Mouse (Mus musculus) forebrain, embryonic 15.5 days (tissue): ENCODE measurements around the gene Arhgap35. TPM values are rescaled to one million over a fixed set of nuclear protein-coding genes. Genes with fewer than 3 reads are reported as not detected.

Experiments
- ATAC-seq: fragments of 200-750 bp; cut with Nextera tagmentation; replicated peaks from 2 replicates; pipeline ENCODE4 v1.8.0; 2017; ENCODE audit warnings: mild to moderate bottlenecking, moderate TSS enrichment, moderate library complexity
- H3K27ac ChIP-seq: fragments of 300-500 bp; sonication (generic); replicated peaks from 2 replicates; pipeline ENCODE4 v1.5.1; 2015; ENCODE audit warnings: mild to moderate bottlenecking, inconsistent platforms
- H3K27me3 ChIP-seq: fragments of 300-500 bp; sonication (generic); 2 replicates; pipeline ENCODE4 v1.6.1; 2015; ENCODE audit warnings: inconsistent platforms
- H3K36me3 ChIP-seq: fragments of 300-500 bp; sonication (generic); 2 replicates; pipeline ENCODE4 v1.6.1; 2015; ENCODE audit warnings: mild to moderate bottlenecking, inconsistent platforms
- H3K4me1 ChIP-seq: fragments of 300-500 bp; sonication (generic); 2 replicates; pipeline ENCODE4 v1.6.1; 2015; ENCODE audit warnings: inconsistent platforms
- H3K4me2 ChIP-seq: fragments of 300-500 bp; sonication (generic); replicated peaks from 2 replicates; pipeline ENCODE4 v1.6.1; 2015; ENCODE audit warnings: mild to moderate bottlenecking, inconsistent platforms
- H3K4me3 ChIP-seq: fragments of 300-500 bp; sonication (generic); 2 replicates; pipeline ENCODE4 v1.5.1; 2015; ENCODE audit warnings: mild to moderate bottlenecking, inconsistent platforms
- H3K9ac ChIP-seq: fragments of 300-500 bp; sonication (generic); replicated peaks from 2 replicates; pipeline ENCODE4 v1.6.1; 2015; ENCODE audit warnings: mild to moderate bottlenecking, inconsistent platforms
- H3K9me3 ChIP-seq: fragments of 300-500 bp; sonication (generic); 2 replicates; pipeline ENCODE4 v1.6.1; 2016; ENCODE audit warnings: inconsistent platforms
- WGBS: fragments of 180-500 bp; shearing (Covaris S2); methylation state at CpG from one replicate; pipeline ENCODE4 v1.1.7; 2015; ENCODE audit warnings: mixed read lengths; 5-methylcytosine and 5-hydroxymethylcytosine counted together
- polyA plus RNA-seq: library from polyadenylated mRNA; unstranded; fragments of >200 nt; fragmentation: Nextera tagmentation; extraction: Ambion mirVana; gene quantifications from 2 replicates; pipeline ENCODE4 v1.2.1, GENCODE M21; 2015

The Arhgap35 gene
- polyA plus RNA-seq, 1 experiment from 2014 or later: 38.9 TPM

GRCm38 (mm10) chr7:16475321-16475720, 139.5 kb downstream of the Arhgap35 start:
- 3% methylated on average over 23 of the region's 23 CpGs for WGBS
- 0 out of 2 replicates have a peak overlapping the region, but pooled peaks have one; percentile 18 for H3K9ac ChIP-seq

GRCm38 (mm10) chr7:16474445-16474844, 140.3 kb downstream of the Arhgap35 start:
- peak overlapping the region; percentile 14; the same call in 1 of the 2 replicates for H3K4me3 ChIP-seq
- peak overlapping the region; percentile 20; the same call in 1 of the 2 replicates for H3K4me2 ChIP-seq

More at GRCm38 (mm10) chr7:16475321-16475720, 139.5 kb downstream of the Arhgap35 start:
- Histone ChIP-seq H3K4me1 (peaks cover 29% of the 10 kb centered on the region), H3K9me3 (no peaks in the 10 kb centered on the region), H3K27ac (no peak overlapping the region), H3K36me3 (no peaks in the 10 kb centered on the region), H3K27me3 (peaks cover 56% of the 10 kb centered on the region), H3K4me3 (peak overlapping the region; percentile 37), H3K4me2 (peak overlapping the region; percentile 45)
- ATAC-seq: no peak

GRCm38 (mm10) chr7:16473847-16474246, 140.9 kb downstream of the Arhgap35 start:
- WGBS: 66% methylated on average over 8 of the region's 8 CpGs
- H3K27me3 ChIP-seq: peaks cover 56% of the 10 kb centered on the region
- H3K4me1 ChIP-seq: peaks cover 29% of the 10 kb centered on the region
- no peaks in the 10 kb centered on the region for H3K36me3 ChIP-seq
- no peak overlapping the region for H3K9ac ChIP-seq
- no peak overlapping the region for H3K4me3 ChIP-seq
- no peak overlapping the region for H3K4me2 ChIP-seq
- no peak overlapping the region for H3K27ac ChIP-seq
- no peaks in the 10 kb centered on the region for H3K9me3 ChIP-seq
- ATAC-seq: no peak

More at GRCm38 (mm10) chr7:16474445-16474844, 140.3 kb downstream of the Arhgap35 start:
- no peak for ATAC-seq
- H3K9me3 ChIP-seq: no peaks in the 10 kb centered on the region
- H3K9ac ChIP-seq: no peak overlapping the region
- H3K27ac ChIP-seq: no peak overlapping the region
- H3K36me3 ChIP-seq: no peaks in the 10 kb centered on the region
- WGBS: 3% methylated on average over 33 of the region's 33 CpGs
- H3K4me1 ChIP-seq: peaks cover 29% of the 10 kb centered on the region
- peaks cover 53% of the 10 kb centered on the region for H3K27me3 ChIP-seq

- Histone ChIP-seq H3K9me3 (no peaks in the 10 kb centered on the region), H3K27ac (peak overlapping the region; percentile 49), H3K4me2 (peak overlapping the region; percentile 28), H3K9ac (no peak overlapping the region), H3K27me3 (peaks cover 61% of the 10 kb centered on the region), H3K36me3 (no peaks in the 10 kb centered on the region), H3K4me1 (peaks cover 39% of the 10 kb centered on the region), H3K4me3 (no peak overlapping the region)
- under 1% methylated on average over 17 of the region's 17 CpGs for WGBS
- ATAC-seq: peak; percentile 51
Observed at GRCm38 (mm10) chr7:16472116-16472709, 142.6 kb downstream of the Arhgap35 start.

DNA sequence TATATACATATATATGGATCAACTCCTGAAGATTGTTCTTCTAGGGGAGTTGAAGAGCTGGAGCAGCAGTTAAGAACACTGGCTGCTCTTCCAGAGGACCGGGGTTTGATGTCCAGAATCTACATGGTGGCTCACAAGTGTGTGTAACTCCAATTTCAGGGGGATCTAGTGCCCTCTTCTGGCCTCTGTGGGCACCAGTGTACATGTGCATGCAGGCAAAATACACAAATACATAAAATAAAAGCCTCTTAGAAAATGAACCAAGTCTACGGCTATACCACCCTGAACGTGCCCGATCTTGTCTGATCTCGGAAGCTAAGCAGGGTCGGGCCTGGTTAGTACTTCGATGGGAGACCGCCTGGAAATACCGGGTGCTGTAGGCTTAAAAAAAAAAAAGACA, 143.2 kb downstream of the Arhgap35 start:
- H3K4me3 ChIP-seq: no peak overlapping the region
- H3K9ac ChIP-seq: no peak overlapping the region
- no peak overlapping the region for H3K4me2 ChIP-seq
- peaks cover 55% of the 10 kb centered on the region for H3K27me3 ChIP-seq
- WGBS: 38% methylated on average over 9 of the region's 9 CpGs
- no peaks in the 10 kb centered on the region for H3K36me3 ChIP-seq
- H3K27ac ChIP-seq: peak overlapping the region; percentile 49
- ATAC-seq: no peak
- peaks cover 37% of the 10 kb centered on the region for H3K4me1 ChIP-seq
- H3K9me3 ChIP-seq: no peaks in the 10 kb centered on the region

GRCm38 (mm10) chr7:16468115-16468514, 146.7 kb downstream of the Arhgap35 start:
- WGBS: 3% methylated on average over 5 of the region's 5 CpGs
- ATAC-seq: peak; percentile 27; the same call in 1 of the 2 replicates
- Histone ChIP-seq H3K27me3 (peaks cover 32% of the 10 kb centered on the region), H3K4me2 (no peak overlapping the region; the same call in 1 of the 2 replicates), H3K4me1 (peaks cover 21% of the 10 kb centered on the region), H3K27ac (peak overlapping the region; percentile 59; the same call in 1 of the 2 replicates), H3K9me3 (no peaks in the 10 kb centered on the region), H3K4me3 (no peak overlapping the region), H3K9ac (0 out of 2 replicates have a peak overlapping the region, but pooled peaks have one; percentile 3), H3K36me3 (no peaks in the 10 kb centered on the region)

DNA sequence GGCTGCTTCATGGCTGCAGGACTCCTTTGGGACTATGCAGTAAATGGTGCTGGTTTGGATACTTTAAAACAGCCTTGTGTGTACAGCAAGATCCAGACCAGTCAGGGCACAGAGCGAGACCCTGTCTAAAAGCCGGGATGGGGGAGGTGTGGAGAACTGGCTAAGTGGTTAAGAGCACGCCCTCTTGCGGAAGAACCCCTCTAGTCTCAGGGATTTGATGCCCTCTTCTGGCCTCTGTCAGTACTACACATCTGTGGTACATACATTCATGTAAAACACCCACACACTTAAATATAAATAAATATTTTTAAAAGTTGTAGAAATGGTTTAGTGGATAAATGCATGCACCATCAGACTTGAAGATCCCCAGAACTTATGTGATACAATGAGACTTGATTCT, 148.2 kb downstream of the Arhgap35 start:
- no peak overlapping the region for H3K4me3 ChIP-seq
- H3K4me2 ChIP-seq: no peak overlapping the region
- H3K27ac ChIP-seq: no peak overlapping the region
- ATAC-seq: no peak
- H3K27me3 ChIP-seq: peaks cover 28% of the 10 kb centered on the region; the same call in 1 of the 2 replicates
- no peaks in the 10 kb centered on the region for H3K36me3 ChIP-seq
- peaks cover 13% of the 10 kb centered on the region for H3K4me1 ChIP-seq
- H3K9ac ChIP-seq: no peak overlapping the region
- 83% methylated on average over 4 of the region's 4 CpGs for WGBS
- no peaks in the 10 kb centered on the region for H3K9me3 ChIP-seq

DNA sequence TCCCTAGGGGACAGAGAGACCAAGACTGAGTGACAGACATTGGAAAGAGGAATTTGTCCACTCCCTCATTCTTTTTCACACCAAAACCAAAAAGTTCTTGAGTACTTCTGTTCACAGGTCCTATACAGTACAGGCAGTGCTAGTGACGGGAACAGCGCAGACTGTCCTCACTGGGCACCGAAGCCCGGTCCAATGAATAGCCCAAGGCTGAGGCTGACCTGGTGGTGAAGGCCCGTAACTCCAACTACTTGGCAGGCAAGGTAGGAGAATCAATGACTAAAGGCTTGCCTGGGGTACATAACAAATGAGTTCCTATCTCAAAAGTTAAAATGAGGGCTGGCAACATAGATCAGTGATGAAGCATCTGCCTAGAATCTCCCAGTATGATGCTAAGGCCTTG, 149.2 kb downstream of the Arhgap35 start:
- ATAC-seq: no peak
- H3K4me1 ChIP-seq: peaks cover 12% of the 10 kb centered on the region
- H3K9me3 ChIP-seq: no peaks in the 10 kb centered on the region
- H3K27ac ChIP-seq: no peak overlapping the region
- 90% methylated on average over 5 of the region's 5 CpGs for WGBS
- H3K9ac ChIP-seq: no peak overlapping the region
- H3K36me3 ChIP-seq: no peaks in the 10 kb centered on the region
- H3K4me2 ChIP-seq: no peak overlapping the region
- H3K4me3 ChIP-seq: no peak overlapping the region
- H3K27me3 ChIP-seq: peaks cover 24% of the 10 kb centered on the region; the same call in 1 of the 2 replicates

DNA sequence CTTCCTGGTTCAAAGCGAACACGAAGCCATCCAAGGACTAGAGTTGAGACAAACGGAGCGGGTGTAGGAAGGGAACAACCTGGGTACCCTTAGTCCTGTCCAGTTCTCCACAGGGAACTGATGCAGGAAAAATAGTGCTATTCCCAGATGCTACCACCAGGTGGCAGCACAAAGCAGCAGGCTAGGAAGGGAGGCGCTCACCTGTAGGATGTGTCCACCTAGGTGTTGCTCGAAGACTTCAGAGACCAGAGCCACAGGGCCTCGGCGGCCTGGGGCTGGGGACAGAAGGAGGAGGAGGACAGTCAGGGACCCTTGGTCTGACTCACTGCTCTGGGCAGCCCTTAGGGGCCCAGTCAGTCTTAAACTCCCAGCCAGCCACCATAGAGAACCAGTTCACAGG, 149.6 kb downstream of the Arhgap35 start:
- Histone ChIP-seq H3K4me1 (peaks cover 12% of the 10 kb centered on the region), H3K4me2 (no peak overlapping the region), H3K27ac (no peak overlapping the region), H3K9me3 (no peaks in the 10 kb centered on the region), H3K9ac (no peak overlapping the region), H3K36me3 (no peaks in the 10 kb centered on the region), H3K4me3 (no peak overlapping the region), H3K27me3 (peaks cover 24% of the 10 kb centered on the region; the same call in 1 of the 2 replicates)
- 12% methylated on average over 8 of the region's 8 CpGs for WGBS
- ATAC-seq: peak; percentile 39

DNA sequence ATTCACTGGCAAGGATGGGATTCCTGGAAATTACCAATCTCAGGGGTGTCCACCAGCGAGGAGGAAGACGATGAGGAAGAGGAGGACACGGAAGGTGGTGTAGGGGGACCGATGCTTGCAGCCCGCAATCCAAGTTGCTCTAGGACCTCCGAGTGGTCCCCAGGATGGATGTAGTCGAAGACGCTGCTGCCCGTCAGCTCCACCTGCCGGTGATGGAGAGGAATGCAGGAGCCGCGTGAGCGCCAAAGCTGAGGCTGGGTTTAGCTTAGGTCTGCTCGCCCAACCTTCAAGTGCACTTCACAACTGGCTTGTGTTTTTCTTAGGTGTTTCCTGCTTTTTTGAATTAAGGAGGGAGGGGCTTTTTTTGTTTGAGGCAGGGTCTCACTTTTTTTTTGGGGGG, 151.6 kb downstream of the Arhgap35 start:
- Histone ChIP-seq H3K36me3 (no peaks in the 10 kb centered on the region), H3K4me1 (peaks cover 8% of the 10 kb centered on the region), H3K27me3 (peaks cover 16% of the 10 kb centered on the region; the same call in 1 of the 2 replicates), H3K9ac (no peak overlapping the region), H3K27ac (no peak overlapping the region), H3K4me2 (no peak overlapping the region), H3K9me3 (no peaks in the 10 kb centered on the region), H3K4me3 (no peak overlapping the region)
- peak; percentile 56; the same call in 1 of the 2 replicates for ATAC-seq
- 4% methylated on average over 14 of the region's 14 CpGs for WGBS

GRCm38 (mm10) chr7:16461705-16462104, 153.1 kb downstream of the Arhgap35 start:
- no peak overlapping the region for H3K4me3 ChIP-seq
- H3K9ac ChIP-seq: no peak overlapping the region
- H3K4me2 ChIP-seq: no peak overlapping the region
- H3K27me3 ChIP-seq: peaks cover 10% of the 10 kb centered on the region; the same call in 1 of the 2 replicates
- H3K27ac ChIP-seq: no peak overlapping the region
- ATAC-seq: no peak
- 0 out of 2 replicates have a peak, but pooled peaks cover 2% of the 10 kb centered on the region for H3K4me1 ChIP-seq
- H3K36me3 ChIP-seq: no peaks in the 10 kb centered on the region
- 88% methylated on average over 6 of the region's 6 CpGs for WGBS
- no peaks in the 10 kb centered on the region for H3K9me3 ChIP-seq

DNA sequence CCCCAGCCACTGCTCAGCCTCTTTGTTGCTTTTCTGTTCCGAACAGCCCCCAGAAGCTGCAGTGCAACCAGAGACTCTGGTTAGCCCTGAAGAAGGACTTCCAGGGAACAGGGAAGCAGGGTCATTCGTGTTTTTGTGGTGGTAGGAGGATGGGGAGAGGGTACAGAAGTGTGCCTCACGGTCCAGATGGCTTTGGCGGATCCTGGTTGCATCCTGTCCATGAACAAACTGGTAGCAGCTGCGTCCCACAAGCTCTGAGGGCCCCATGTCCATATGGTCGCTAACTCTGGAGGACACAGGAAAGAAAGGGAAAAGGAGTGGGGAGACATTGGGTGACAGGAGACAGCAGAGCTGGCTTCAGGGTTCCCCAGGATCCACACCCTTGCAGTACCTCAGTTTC, 153.6 kb downstream of the Arhgap35 start:
- ATAC-seq: no peak
- H3K27ac ChIP-seq: no peak overlapping the region
- no peak overlapping the region for H3K4me3 ChIP-seq
- 0 out of 2 replicates have a peak, but pooled peaks cover 2% of the 10 kb centered on the region for H3K4me1 ChIP-seq
- H3K4me2 ChIP-seq: no peak overlapping the region
- no peaks in the 10 kb centered on the region for H3K9me3 ChIP-seq
- H3K36me3 ChIP-seq: 0 out of 2 replicates have a peak, but pooled peaks cover 2% of the 10 kb centered on the region
- no peak overlapping the region for H3K9ac ChIP-seq
- 60% methylated on average over 6 of the region's 6 CpGs for WGBS
- H3K27me3 ChIP-seq: peaks cover 10% of the 10 kb centered on the region; the same call in 1 of the 2 replicates
